Mouse (Mus musculus): ENCODE measurements around the gene Kcmf1. TPM values are rescaled to one million over a fixed set of nuclear protein-coding genes. Genes with fewer than 3 reads are reported as not detected.
"Not testable (repeated sequence)": the region's sequence is repeated elsewhere in the genome, so short reads cannot be mapped to it uniquely, and the experiment has no call there.

The Kcmf1 gene
- polyA plus RNA-seq, 1 experiment = 91.5 TPM

GRCm38 (mm10) chr6:72831276-72831675, 68.5 kb downstream of the Kcmf1 start:
- peaks cover 11% of the 10 kb centered on the region for H3K4me1 ChIP-seq
- peaks cover 39% of the 10 kb centered on the region for H3K27me3 ChIP-seq (replicated peaks)
- no peak for TF ChIP-seq GATA1 (IDR thresholded peaks at IDR 0.05; ENCODE audit: borderline replicate concordance, low read length)
- TF ChIP-seq FLI1 (IDR thresholded peaks at IDR 0.05; ENCODE audit: low read length) = no peak
- peaks cover 9% of the 10 kb centered on the region for H3K9me3 ChIP-seq
- no peak overlapping the region for H3K4me3 ChIP-seq (replicated peaks)
- no peaks in the 10 kb centered on the region for H3K36me3 ChIP-seq (replicated peaks; ENCODE audit: low read length)

GRCm38 (mm10) chr6:72828857-72829256, 70.9 kb downstream of the Kcmf1 start:
- no peak overlapping the region for H3K4me3 ChIP-seq (replicated peaks)
- H3K27me3 ChIP-seq (replicated peaks) = peaks cover 50% of the 10 kb centered on the region
- H3K9me3 ChIP-seq = peaks cover 9% of the 10 kb centered on the region
- no peak for TF ChIP-seq GATA1 (IDR thresholded peaks at IDR 0.05; ENCODE audit: borderline replicate concordance, low read length)
- TF ChIP-seq FLI1 (IDR thresholded peaks at IDR 0.05; ENCODE audit: low read length) = no peak
- no peaks in the 10 kb centered on the region for H3K36me3 ChIP-seq (replicated peaks; ENCODE audit: low read length)
- H3K4me1 ChIP-seq = peaks cover 19% of the 10 kb centered on the region

GRCm38 (mm10) chr6:72828037-72828436, 71.7 kb downstream of the Kcmf1 start:
- H3K4me1 ChIP-seq = peaks cover 18% of the 10 kb centered on the region
- H3K36me3 ChIP-seq (replicated peaks; ENCODE audit: low read length); H3K4me3 ChIP-seq (replicated peaks); H3K9me3 ChIP-seq: not testable (repeated sequence)
- H3K27me3 ChIP-seq (replicated peaks) = peaks cover 54% of the 10 kb centered on the region

- TF ChIP-seq FLI1 (IDR thresholded peaks at IDR 0.05; ENCODE audit: low read length) = no peak
- no peak for TF ChIP-seq GATA1 (IDR thresholded peaks at IDR 0.05; ENCODE audit: borderline replicate concordance, low read length)
- peaks cover 9% of the 10 kb centered on the region for H3K9me3 ChIP-seq
Measured at GRCm38 (mm10) chr6:72825762-72826161, 74.0 kb downstream of the Kcmf1 start.

GRCm38 (mm10) chr6:72824971-72825737, 74.6 kb downstream of the Kcmf1 start:
- TF ChIP-seq GATA1 (IDR thresholded peaks at IDR 0.05; ENCODE audit: borderline replicate concordance, low read length) (no peak), FLI1 (IDR thresholded peaks at IDR 0.05; ENCODE audit: low read length) (no peak)
- H3K4me3 ChIP-seq (replicated peaks) = peak overlapping the region; percentile 28
- H3K36me3 ChIP-seq (replicated peaks; ENCODE audit: low read length) = no peaks in the 10 kb centered on the region
- H3K27me3 ChIP-seq (replicated peaks) = peaks cover 57% of the 10 kb centered on the region
- peaks cover 9% of the 10 kb centered on the region for H3K9me3 ChIP-seq
- H3K4me1 ChIP-seq = peaks cover 10% of the 10 kb centered on the region

More at GRCm38 (mm10) chr6:72825762-72826161, 74.0 kb downstream of the Kcmf1 start:
- Histone ChIP-seq H3K27me3 (replicated peaks) (peaks cover 60% of the 10 kb centered on the region), H3K4me1 (peaks cover 10% of the 10 kb centered on the region), H3K4me3 (replicated peaks) (no peak overlapping the region), H3K36me3 (replicated peaks; ENCODE audit: low read length) (no peaks in the 10 kb centered on the region)

GRCm38 (mm10) chr6:72813456-72813855, 86.3 kb downstream of the Kcmf1 start:
- Histone ChIP-seq H3K4me3 (replicated peaks) (no peak overlapping the region), H3K9me3 (peaks cover 7% of the 10 kb centered on the region; the same call in 1 of the 2 replicates), H3K36me3 (replicated peaks; ENCODE audit: low read length) (no peaks in the 10 kb centered on the region), H3K4me1 (peaks cover 10% of the 10 kb centered on the region), H3K27me3 (replicated peaks) (peaks cover 30% of the 10 kb centered on the region)
- no peak for TF ChIP-seq FLI1 (IDR thresholded peaks at IDR 0.05; ENCODE audit: low read length)
- no peak for TF ChIP-seq GATA1 (IDR thresholded peaks at IDR 0.05; ENCODE audit: borderline replicate concordance, low read length)

GRCm38 (mm10) chr6:72810248-72810647, 89.5 kb downstream of the Kcmf1 start:
- H3K27me3 ChIP-seq (replicated peaks) = peaks cover 23% of the 10 kb centered on the region
- no peaks in the 10 kb centered on the region for H3K9me3 ChIP-seq
- no peak overlapping the region for H3K4me3 ChIP-seq (replicated peaks)
- no peaks in the 10 kb centered on the region for H3K36me3 ChIP-seq (replicated peaks; ENCODE audit: low read length)
- peaks cover 10% of the 10 kb centered on the region for H3K4me1 ChIP-seq
- TF ChIP-seq GATA1 (IDR thresholded peaks at IDR 0.05; ENCODE audit: borderline replicate concordance, low read length) = no peak
- TF ChIP-seq FLI1 (IDR thresholded peaks at IDR 0.05; ENCODE audit: low read length) = no peak

- no peak overlapping the region for H3K4me3 ChIP-seq (replicated peaks)
- peaks cover 23% of the 10 kb centered on the region for H3K27me3 ChIP-seq (replicated peaks)
- no peaks in the 10 kb centered on the region for H3K9me3 ChIP-seq
- peaks cover 10% of the 10 kb centered on the region for H3K4me1 ChIP-seq
- TF ChIP-seq GATA1 (IDR thresholded peaks at IDR 0.05; ENCODE audit: borderline replicate concordance, low read length) (no peak), FLI1 (IDR thresholded peaks at IDR 0.05; ENCODE audit: low read length) (no peak)
- H3K36me3 ChIP-seq (replicated peaks; ENCODE audit: low read length) = no peaks in the 10 kb centered on the region
Measured at GRCm38 (mm10) chr6:72809522-72810149, 90.1 kb downstream of the Kcmf1 start.

GRCm38 (mm10) chr6:72808342-72808741, 91.4 kb downstream of the Kcmf1 start:
- Histone ChIP-seq H3K4me1 (peaks cover 10% of the 10 kb centered on the region), H3K27me3 (replicated peaks) (peaks cover 23% of the 10 kb centered on the region), H3K36me3 (replicated peaks; ENCODE audit: low read length) (no peaks in the 10 kb centered on the region), H3K9me3 (no peaks in the 10 kb centered on the region), H3K4me3 (replicated peaks) (no peak overlapping the region)
- TF ChIP-seq FLI1 (IDR thresholded peaks at IDR 0.05; ENCODE audit: low read length) = no peak
- TF ChIP-seq GATA1 (IDR thresholded peaks at IDR 0.05; ENCODE audit: borderline replicate concordance, low read length) = no peak

- TF ChIP-seq FLI1 (IDR thresholded peaks at IDR 0.05; ENCODE audit: low read length) (no peak), GATA1 (IDR thresholded peaks at IDR 0.05; ENCODE audit: borderline replicate concordance, low read length) (no peak)
Measured at GRCm38 (mm10) chr6:72803669-72804068, 96.1 kb downstream of the Kcmf1 start.

More at GRCm38 (mm10) chr6:72803669-72804068, 96.1 kb downstream of the Kcmf1 start:
- no peaks in the 10 kb centered on the region for H3K4me1 ChIP-seq
- H3K4me3 ChIP-seq (replicated peaks) = no peak overlapping the region
- peaks cover 13% of the 10 kb centered on the region for H3K27me3 ChIP-seq (replicated peaks)
- H3K9me3 ChIP-seq = no peaks in the 10 kb centered on the region
- no peaks in the 10 kb centered on the region for H3K36me3 ChIP-seq (replicated peaks; ENCODE audit: low read length)

Measured in megakaryocyte, embryonic 14.5 days (primary cell).